Mouse (Mus musculus) myocyte (in vitro differentiated cells): ENCODE results near the gene Gm8251. TPM values are rescaled to one million over a fixed set of nuclear protein-coding genes. Genes with fewer than 3 reads are reported as not detected.

Source experiments
- H3K27me3 ChIP-seq: one replicate; pipeline ENCODE4 v1.6.1; 2011; ENCODE audit not compliant: control insufficient read depth, insufficient read depth, insufficient read length
- H3K36me3 ChIP-seq: one replicate; pipeline ENCODE4 v1.6.1; 2011; ENCODE audit not compliant: control insufficient read depth, insufficient read depth
- H3K4me2 ChIP-seq: one replicate; pipeline ENCODE4 v1.6.1; 2011; ENCODE audit warnings: low read depth, control low read depth
- H3K4me3 ChIP-seq: one replicate; pipeline ENCODE4 v1.5.1; 2011; ENCODE audit warnings: mild to moderate bottlenecking, control low read depth, moderate library complexity
- H3K79me2 ChIP-seq: one replicate; pipeline ENCODE4 v1.6.1; 2011; ENCODE audit not compliant: control insufficient read depth, insufficient read depth
- H3ac ChIP-seq: one replicate; pipeline ENCODE4 v1.6.1; 2011; ENCODE audit not compliant: control insufficient read depth, insufficient read length
- CEBPB ChIP-seq: IDR thresholded peaks from 2 replicates; pipeline ENCODE4 v1.6.1; 2011; ENCODE audit warnings: mild to moderate bottlenecking, moderate library complexity; ENCODE audit not compliant: poor library complexity, insufficient read depth, severe bottlenecking
- E2F4 ChIP-seq: IDR thresholded peaks from one replicate; pipeline ENCODE4 v1.6.1; 2011; ENCODE audit warnings: mild to moderate bottlenecking, control low read depth, moderate library complexity; ENCODE audit not compliant: insufficient read depth
- MAX ChIP-seq: IDR thresholded peaks from one replicate; pipeline ENCODE4 v1.6.1; 2011; ENCODE audit warnings: low read depth, mild to moderate bottlenecking, control low read depth
- MYOD1 ChIP-seq, 3 experiments: IDR thresholded peaks; one replicate each; pipeline ENCODE4 v1.6.1; 2011; ENCODE audit warnings: control low read depth in 2 of 3, low read depth in 2 of 3, mild to moderate bottlenecking in 2 of 3, moderate library complexity in 1 of 3; ENCODE audit not compliant: insufficient read length in 2 of 3, control insufficient read depth in 1 of 3
- MYOG ChIP-seq, 3 experiments: IDR thresholded peaks; one replicate each; pipeline ENCODE4 v1.6.1; 2011; ENCODE audit warnings: control low read depth in 2 of 3, low read depth in 2 of 3, mild to moderate bottlenecking in 2 of 3; ENCODE audit not compliant: insufficient read length in 2 of 3, control insufficient read depth in 1 of 3, insufficient read depth in 1 of 3
- POLR2A ChIP-seq: IDR thresholded peaks from one replicate; pipeline ENCODE4 v1.6.1; 2011; ENCODE audit warnings: low read depth, mild to moderate bottlenecking, control low read depth, moderate library complexity; ENCODE audit not compliant: insufficient read length
- POLR2AphosphoS2 ChIP-seq: IDR thresholded peaks from one replicate; pipeline ENCODE4 v1.6.1; 2011; ENCODE audit warnings: low read depth, control low read depth; ENCODE audit not compliant: insufficient read length
- REST ChIP-seq: IDR thresholded peaks from one replicate; pipeline ENCODE4 v1.6.1; 2011; ENCODE audit warnings: mild to moderate bottlenecking, control low read depth, moderate library complexity; ENCODE audit not compliant: insufficient read depth, insufficient read length
- SRF ChIP-seq: IDR thresholded peaks from one replicate; pipeline ENCODE4 v1.6.1; 2011; ENCODE audit warnings: low read depth; ENCODE audit not compliant: control insufficient read depth, insufficient read length
- TCF12 ChIP-seq: IDR thresholded peaks from one replicate; pipeline ENCODE4 v1.6.1; 2011; ENCODE audit warnings: mild to moderate bottlenecking, control low read depth; ENCODE audit not compliant: poor library complexity, insufficient read depth, severe bottlenecking
- TCF3 ChIP-seq: IDR thresholded peaks from one replicate; pipeline ENCODE4 v1.6.1; 2011; ENCODE audit warnings: low read depth, control low read depth; ENCODE audit not compliant: insufficient read length
- USF1 ChIP-seq: IDR thresholded peaks from one replicate; pipeline ENCODE4 v1.6.1; 2011; ENCODE audit warnings: low read depth, mild to moderate bottlenecking, control low read depth, moderate library complexity
- polyA plus RNA-seq: library from polyadenylated mRNA; unstranded; fragments of >200 nt; fragmentation: generic; extraction: Trizol; gene quantifications from one replicate; pipeline ENCODE4 v1.2.1, GENCODE M21; 2012; ENCODE audit warnings: missing spikeins

The Gm8251 gene
- polyA plus RNA-seq, 1 experiment = not detected

DNA sequence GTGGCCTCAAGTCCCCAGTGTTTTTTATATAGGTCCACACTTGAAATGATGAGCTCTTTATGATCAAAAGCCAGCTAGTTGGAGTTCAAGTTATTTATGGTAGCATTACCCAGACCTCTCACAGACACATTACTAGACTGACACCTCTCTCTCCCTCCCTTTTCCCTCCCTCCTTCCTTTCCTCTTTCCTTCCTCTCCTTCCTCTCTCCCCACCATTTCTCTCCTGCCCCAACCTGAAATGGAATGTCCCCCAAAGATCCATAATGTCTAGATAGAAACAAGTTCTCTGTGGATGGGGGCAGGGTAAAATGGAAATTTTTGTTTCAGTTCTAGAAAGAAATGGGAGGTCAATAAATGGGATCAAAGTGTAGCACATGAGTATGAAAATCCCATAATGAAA, 41.8 kb downstream of the Gm8251 start, which contains the start of gene Mettl21c:
Mettl21c (minus strand) TSS at position 101 of the 400 bp plus-strand sequence.
- peak within 1 kb of the TSS; percentile 1 for H3K4me2 ChIP-seq
- no peaks in the 10 kb centered on the region for H3K27me3 ChIP-seq
- H3ac ChIP-seq = no peak within 1 kb of the TSS
- no peak within 1 kb of the TSS for H3K4me3 ChIP-seq
- no peaks in the 10 kb centered on the region for H3K79me2 ChIP-seq
- H3K36me3 ChIP-seq = no peaks in the 10 kb centered on the region
- no peak for TF ChIP-seq MYOD1 (IDR thresholded peaks at IDR 0.05; ENCODE audit: control insufficient read depth in 1 of 3, insufficient read length in 2 of 3, low read depth in 2 of 3)
- no peak for TF ChIP-seq REST
- no peak for TF ChIP-seq TCF3
- no peak for TF ChIP-seq TCF12
- TF ChIP-seq POLR2AphosphoS2 = no peak
- no peak for TF ChIP-seq POLR2A
- no peak for TF ChIP-seq E2F4
- no peak for TF ChIP-seq SRF
- TF ChIP-seq CEBPB = no peak
- no peak for TF ChIP-seq MAX
- TF ChIP-seq USF1 = no peak
- TF ChIP-seq MYOG (IDR thresholded peaks at IDR 0.05; ENCODE audit: control insufficient read depth in 1 of 3, insufficient read depth in 1 of 3, insufficient read length in 2 of 3, low read depth in 2 of 3) = no peak

DNA sequence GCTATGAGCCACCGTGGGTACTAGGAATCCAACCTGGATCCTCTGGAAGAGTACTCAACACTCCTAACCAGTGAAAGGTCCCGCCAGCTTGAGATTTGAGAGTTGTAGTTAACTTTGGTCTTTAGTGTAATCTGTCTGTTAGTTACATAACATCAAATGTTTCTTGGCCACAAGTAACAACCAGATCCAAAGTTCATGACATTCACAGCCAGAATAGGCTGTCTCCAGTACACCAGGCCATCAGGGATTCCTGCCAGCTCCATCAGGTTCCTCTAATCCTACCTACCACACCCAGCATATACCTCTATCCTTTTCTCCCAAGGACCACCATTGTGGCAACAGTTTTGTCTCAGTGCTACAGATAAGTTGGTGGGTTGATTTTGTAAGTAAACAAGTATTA, 46.2 kb downstream of the Gm8251 start:
- no peaks in the 10 kb centered on the region for H3K36me3 ChIP-seq
- TF ChIP-seq USF1 (no peak), TCF12 (no peak), E2F4 (no peak), MYOD1 (IDR thresholded peaks at IDR 0.05; ENCODE audit: control insufficient read depth in 1 of 3, insufficient read length in 2 of 3, low read depth in 2 of 3) (no peak), CEBPB (no peak), REST (no peak), MAX (no peak), MYOG (IDR thresholded peaks at IDR 0.05; ENCODE audit: control insufficient read depth in 1 of 3, insufficient read depth in 1 of 3, insufficient read length in 2 of 3, low read depth in 2 of 3) (no peak), SRF (no peak)
- H3K4me3 ChIP-seq = no peak overlapping the region
- no peak overlapping the region for H3ac ChIP-seq
- H3K79me2 ChIP-seq = no peaks in the 10 kb centered on the region
- H3K4me2 ChIP-seq = no peak overlapping the region
- no peaks in the 10 kb centered on the region for H3K27me3 ChIP-seq

Other genes starting within 250 kb of the Gm8251 start
- gene Uxs1, start 234.1 kb downstream of the Gm8251 start, polyA plus RNA-seq = 27.4 TPM
- gene Tpp2, start 128.3 kb downstream of the Gm8251 start, polyA plus RNA-seq = 17.2 TPM
- 0.05 TPM for gene Mettl21c, start 41.9 kb downstream of the Gm8251 start, polyA plus RNA-seq
- gene Tex30, start 40.5 kb upstream of the Gm8251 start, polyA plus RNA-seq = 6.5 TPM
- gene Kdelc1, start 56.9 kb upstream of the Gm8251 start, polyA plus RNA-seq = 17.3 TPM
- gene Bivm, start 57.0 kb upstream of the Gm8251 start, polyA plus RNA-seq = 8.1 TPM
- gene Ercc5, start 85.8 kb upstream of the Gm8251 start, polyA plus RNA-seq = 5.1 TPM
- not detected for gene Mettl21e, start 157.0 kb upstream of the Gm8251 start, polyA plus RNA-seq